In genomic region chr16:24089840-24090762, GRCm38 (mm10) we compare ENCODE assay signal across 19 mouse cellular contexts.
DNase-seq lines count a peak whose midpoint lies in the region; ATAC-seq and TF ChIP-seq lines count a peak whose summit lies in the region.
"Had no signal": no experiment of that assay in that cellular context is flagged by ENCODE, and none has a peak within 500 bp of the region (broad histone marks: within the 10 kb centered on the region; RNA-seq: fewer than 3 reads in every experiment).

No protein-coding gene starts in this region.

- no peak overlapping the region for H3K4me3 ChIP-seq in lung, postnatal 0 days (ENCODE audit: low read depth, low read length)
- H3K4me3 ChIP-seq in intestine, embryonic 15.5 days (replicated peaks): no peak overlapping the region
- H3K4me3 ChIP-seq in liver, embryonic 16.5 days (ENCODE audit: low read depth, low read length): no peak overlapping the region
- H3K4me3 ChIP-seq: hindbrain, embryonic 15.5 days; kidney, embryonic 15.5 days; layer of hippocampus, adult 2 months; limb, embryonic 12.5 days; megakaryocyte, embryonic 14.5 days had no signal

- H3K27ac ChIP-seq in lung, postnatal 0 days (ENCODE audit: low read length): no peak overlapping the region
- no peak overlapping the region for H3K27ac ChIP-seq in intestine, embryonic 15.5 days
- peak overlapping the region; percentile 34; the same call in 1 of the 2 replicates for H3K27ac ChIP-seq in liver, embryonic 16.5 days (ENCODE audit: low read length)
- H3K27ac ChIP-seq: hindbrain, embryonic 15.5 days; kidney, embryonic 15.5 days; layer of hippocampus, adult 2 months; limb, embryonic 12.5 days had no signal

- no peaks in the 10 kb centered on the region for H3K27me3 ChIP-seq in lung, postnatal 0 days (replicated peaks; ENCODE audit: insufficient read depth, low read length)
- no peaks in the 10 kb centered on the region for H3K27me3 ChIP-seq in intestine, embryonic 15.5 days (replicated peaks)
- H3K27me3 ChIP-seq in liver, embryonic 16.5 days (ENCODE audit: control insufficient read depth, insufficient read depth, low read depth, low read length): no peaks in the 10 kb centered on the region
- H3K27me3 ChIP-seq: hindbrain, embryonic 15.5 days; kidney, embryonic 15.5 days; limb, embryonic 12.5 days had no signal

- no peaks in the 10 kb centered on the region for H3K36me3 ChIP-seq in lung, postnatal 0 days (ENCODE audit: insufficient read depth, low read length)
- no peaks in the 10 kb centered on the region for H3K36me3 ChIP-seq in intestine, embryonic 15.5 days
- no peaks in the 10 kb centered on the region for H3K36me3 ChIP-seq in liver, embryonic 16.5 days (ENCODE audit: control insufficient read depth, insufficient read depth)
- H3K36me3 ChIP-seq: hindbrain, embryonic 15.5 days; kidney, embryonic 15.5 days; limb, embryonic 12.5 days had no signal

- ATAC-seq in lung, postnatal 0 days: peak; percentile 50
- peak; percentile 36 for ATAC-seq in intestine, embryonic 15.5 days
- ATAC-seq in liver, embryonic 16.5 days (ENCODE audit: low read depth): peak; percentile 78
- ATAC-seq in inflammation-experienced regulatory T-cells, adult 6 months: no peak
- ATAC-seq: CD4-positive, CD25-positive, alpha-beta regulatory T cell, adult 4 months; forebrain, embryonic 16.5 days had no signal

- H3K9me3 ChIP-seq in lung, postnatal 0 days (ENCODE audit: low read length): no peaks in the 10 kb centered on the region
- H3K9me3 ChIP-seq in intestine, embryonic 15.5 days: no peaks in the 10 kb centered on the region
- H3K9me3 ChIP-seq in liver, embryonic 16.5 days (replicated peaks; ENCODE audit: control insufficient read depth, low read length): no peaks in the 10 kb centered on the region
- H3K9me3 ChIP-seq: hindbrain, embryonic 15.5 days; kidney, embryonic 15.5 days; limb, embryonic 12.5 days; megakaryocyte, embryonic 14.5 days had no signal

- no peak overlapping the region for H3K4me2 ChIP-seq in lung, postnatal 0 days (replicated peaks; ENCODE audit: low read depth, low read length)
- H3K4me2 ChIP-seq in intestine, embryonic 15.5 days (replicated peaks): no peak overlapping the region
- H3K4me2 ChIP-seq in liver, embryonic 16.5 days (ENCODE audit: low read depth, low read length): no peak overlapping the region
- H3K4me2 ChIP-seq: hindbrain, embryonic 15.5 days; kidney, embryonic 15.5 days; limb, embryonic 12.5 days had no signal

- DNase-seq in lung, postnatal 0 days (ENCODE audit: low spot score): peak; percentile 42
- DNase-seq in lung, postnatal 10 days: no peak
- peak; percentile 86 for DNase-seq in yolk sac, embryonic 10.5 days (ENCODE audit: low spot score)
- no peak for DNase-seq in right cerebral cortex, postnatal 10 days (ENCODE audit: low spot score in 2 of 2)
- DNase-seq: adrenal gland, postnatal 10 days; cerebellum, postnatal 10 days; gastrocnemius, postnatal 10 days; right cerebral cortex, postnatal 4 days; thymus, adult 2 months had no signal

- no peak for TF ChIP-seq EP300 in lung, postnatal 0 days (IDR thresholded peaks at IDR 0.05)

- WGBS in lung, postnatal 0 days: 68% methylated on average over 11 of the region's 11 CpGs
- 72% methylated on average over 11 of the region's 11 CpGs for WGBS in intestine, embryonic 15.5 days
- WGBS in liver, embryonic 16.5 days (ENCODE audit: insufficient replicate concordance): 68% methylated on average over 11 of the region's 11 CpGs

- H3K9ac ChIP-seq in lung, postnatal 0 days (replicated peaks; ENCODE audit: low read depth): no peak overlapping the region
- no peak overlapping the region for H3K9ac ChIP-seq in intestine, embryonic 15.5 days
- no peak overlapping the region for H3K9ac ChIP-seq in liver, embryonic 16.5 days (ENCODE audit: low read depth, low read length)
- H3K9ac ChIP-seq: hindbrain, embryonic 15.5 days; kidney, embryonic 15.5 days; limb, embryonic 12.5 days had no signal

- TF ChIP-seq CTCF in lung, postnatal 0 days (IDR thresholded peaks at IDR 0.05): no peak

- no peaks in the 10 kb centered on the region for H3K4me1 ChIP-seq in lung, postnatal 0 days (ENCODE audit: insufficient read depth, low read depth, low read length)
- no peaks in the 10 kb centered on the region for H3K4me1 ChIP-seq in intestine, embryonic 15.5 days (replicated peaks)
- H3K4me1 ChIP-seq in liver, embryonic 16.5 days (ENCODE audit: control insufficient read depth, low read depth, low read length): peaks cover 3% of the 10 kb centered on the region
- H3K4me1 ChIP-seq: hindbrain, embryonic 15.5 days; kidney, embryonic 15.5 days; limb, embryonic 12.5 days; megakaryocyte, embryonic 14.5 days had no signal

Comparison
In these comparisons a context has a peak if more than half of its experiments do, and no peak if none do; other contexts are left out.
1. DNase-seq: peak in lung, postnatal 0 days (single experiment) and yolk sac, embryonic 10.5 days (single experiment); none in lung, postnatal 10 days (single experiment) and right cerebral cortex, postnatal 10 days (0 of 2).